Mouse (Mus musculus): ENCODE results near the gene Dusp10. TPM values are rescaled to one million over a fixed set of nuclear protein-coding genes. Genes with fewer than 3 reads are reported as not detected.

Dusp10 gene
- polyA plus RNA-seq, 1 experiment from 2014 or later = 18.6 TPM

GRCm38 (mm10) chr1:184108254-184108653 lies 95.2 kb downstream of the Dusp10 start:
- ATAC-seq (ENCODE audit: insufficient number of reproducible peaks, low FRiP score, low TSS enrichment, low read depth) = no peak
- H3K36me3 ChIP-seq = no peaks in the 10 kb centered on the region
- 76% methylated on average over 1 of the region's 1 CpGs for WGBS
- H3K4me1 ChIP-seq = no peaks in the 10 kb centered on the region
- H3K9ac ChIP-seq = no peak overlapping the region
- no peak overlapping the region for H3K4me2 ChIP-seq (replicated peaks)
- H3K9me3 ChIP-seq (replicated peaks) = no peaks in the 10 kb centered on the region
- no peaks in the 10 kb centered on the region for H3K27me3 ChIP-seq
- H3K4me3 ChIP-seq (replicated peaks) = no peak overlapping the region
- H3K27ac ChIP-seq (replicated peaks) = no peak overlapping the region

GRCm38 (mm10) chr1:184117586-184117985 lies 104.5 kb downstream of the Dusp10 start:
- peak overlapping the region; percentile 30; the same call in 1 of the 2 replicates for H3K27ac ChIP-seq (replicated peaks)
- H3K9ac ChIP-seq = no peak overlapping the region
- WGBS = 46% methylated on average over 7 of the region's 7 CpGs
- no peak for ATAC-seq (ENCODE audit: insufficient number of reproducible peaks, low FRiP score, low TSS enrichment, low read depth)
- H3K4me3 ChIP-seq (replicated peaks) = no peak overlapping the region
- peaks cover 11% of the 10 kb centered on the region for H3K4me1 ChIP-seq
- no peaks in the 10 kb centered on the region for H3K9me3 ChIP-seq (replicated peaks)
- no peak overlapping the region for H3K4me2 ChIP-seq (replicated peaks)
- H3K27me3 ChIP-seq = no peaks in the 10 kb centered on the region
- no peaks in the 10 kb centered on the region for H3K36me3 ChIP-seq

DNA sequence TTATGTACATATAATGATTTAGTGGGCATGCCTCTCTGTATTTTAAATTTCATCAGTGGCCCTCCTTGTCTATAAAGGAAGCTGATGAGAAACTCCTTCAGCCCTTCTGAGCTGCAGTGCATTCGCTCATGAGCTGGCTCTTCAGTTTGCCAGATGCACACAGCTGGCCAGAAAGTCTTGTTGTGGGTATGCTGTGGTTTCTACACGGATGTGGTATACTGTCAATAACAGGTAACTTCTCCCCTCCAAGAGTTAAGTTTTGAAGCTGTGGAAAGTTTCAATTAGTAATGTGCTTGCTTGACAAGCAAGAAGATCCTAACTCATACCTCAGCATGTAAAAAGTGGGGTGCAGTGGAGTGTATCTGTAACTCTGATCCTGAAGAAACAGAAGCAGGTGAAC lies 104.9 kb downstream of the Dusp10 start:
- 51% methylated on average over 2 of the region's 2 CpGs for WGBS
- Histone ChIP-seq H3K4me2 (replicated peaks) (no peak overlapping the region), H3K27ac (replicated peaks) (peak overlapping the region; percentile 30; the same call in 1 of the 2 replicates), H3K4me3 (replicated peaks) (no peak overlapping the region), H3K4me1 (peaks cover 11% of the 10 kb centered on the region), H3K9me3 (replicated peaks) (no peaks in the 10 kb centered on the region), H3K27me3 (no peaks in the 10 kb centered on the region), H3K36me3 (no peaks in the 10 kb centered on the region), H3K9ac (no peak overlapping the region)
- no peak for ATAC-seq (ENCODE audit: insufficient number of reproducible peaks, low FRiP score, low TSS enrichment, low read depth)

DNA sequence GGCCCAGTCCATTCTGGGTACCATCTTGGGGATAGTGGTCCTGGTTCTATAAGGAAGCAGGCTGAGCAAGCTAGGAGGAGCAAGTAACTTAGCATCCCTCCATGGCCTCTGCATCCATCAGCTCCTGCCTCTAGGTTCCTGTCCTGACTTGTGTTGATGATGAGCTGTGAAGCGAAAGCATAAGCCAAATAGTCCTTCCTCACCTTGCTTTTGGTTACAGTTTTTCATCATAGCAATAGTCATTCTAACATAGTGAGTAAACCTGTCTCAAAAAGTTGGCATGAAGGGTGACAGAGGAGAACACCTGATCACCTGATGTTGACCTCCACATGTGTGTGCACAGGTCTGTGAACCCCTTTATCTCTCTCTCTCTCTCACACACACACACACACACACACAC lies 105.5 kb downstream of the Dusp10 start:
- Histone ChIP-seq H3K4me3 (replicated peaks) (no peak overlapping the region), H3K27me3 (no peaks in the 10 kb centered on the region)
- ATAC-seq (ENCODE audit: insufficient number of reproducible peaks, low FRiP score, low TSS enrichment, low read depth) = no peak

More for the DNA sequence above, 105.5 kb downstream of the Dusp10 start:
- Histone ChIP-seq H3K36me3 (no peaks in the 10 kb centered on the region), H3K9ac (no peak overlapping the region), H3K9me3 (replicated peaks) (no peaks in the 10 kb centered on the region), H3K4me1 (peaks cover 11% of the 10 kb centered on the region), H3K27ac (replicated peaks) (no peak overlapping the region), H3K4me2 (replicated peaks) (no peak overlapping the region)
- WGBS = 83% methylated on average over 1 of the region's 1 CpGs

Other genes starting within 250 kb of the Dusp10 start
- 1.8 and 2.4 TPM in 2 replicates for gene 1700056E22Rik, start 21.0 kb downstream of the Dusp10 start, polyA plus RNA-seq (2015; fragmentation: Nextera tagmentation; extraction: Ambion mirVana)

Measured in embryonic facial prominence, embryonic 15.5 days (tissue).